Mouse (Mus musculus) midbrain, embryonic 15.5 days (tissue): Measurements from ENCODE around the gene Stat5a. TPM values are rescaled to one million over a fixed set of nuclear protein-coding genes. Genes with fewer than 3 reads are reported as not detected.
A peak's percentile ranks its signal among the peaks of the same experiment; 100 is the strongest.

Experiments used
- ATAC-seq: fragments of 200-750 bp; cut with Nextera tagmentation; replicated peaks from 2 replicates; pipeline ENCODE4 v1.8.0; 2017; ENCODE audit warnings: moderate TSS enrichment
- H3K27ac ChIP-seq: fragments of 300-500 bp; sonication (generic); 2 replicates; pipeline ENCODE4 v1.5.1; 2015; ENCODE audit warnings: mild to moderate bottlenecking, inconsistent platforms
- H3K27me3 ChIP-seq: fragments of 300-500 bp; sonication (generic); replicated peaks from 2 replicates; pipeline ENCODE4 v1.6.1; 2015; ENCODE audit warnings: inconsistent platforms
- H3K36me3 ChIP-seq: fragments of 300-500 bp; sonication (generic); replicated peaks from 2 replicates; pipeline ENCODE4 v1.6.1; 2015; ENCODE audit warnings: inconsistent platforms
- H3K4me1 ChIP-seq: fragments of 300-500 bp; sonication (generic); 2 replicates; pipeline ENCODE4 v1.6.1; 2015; ENCODE audit warnings: inconsistent platforms
- H3K4me2 ChIP-seq: fragments of 300-500 bp; sonication (generic); 2 replicates; pipeline ENCODE4 v1.6.1; 2015; ENCODE audit warnings: inconsistent platforms, mild to moderate bottlenecking, moderate library complexity
- H3K4me3 ChIP-seq: fragments of 300-500 bp; sonication (generic); 2 replicates; pipeline ENCODE4 v1.5.1; 2015; ENCODE audit warnings: mild to moderate bottlenecking, inconsistent platforms
- H3K9ac ChIP-seq: fragments of 300-500 bp; sonication (generic); 2 replicates; pipeline ENCODE4 v1.6.1; 2015; ENCODE audit warnings: mild to moderate bottlenecking, inconsistent platforms
- H3K9me3 ChIP-seq: fragments of 300-500 bp; sonication (generic); 2 replicates; pipeline ENCODE4 v1.6.1; 2016; ENCODE audit warnings: inconsistent platforms
- WGBS: fragments of 180-500 bp; shearing (Covaris S2); methylation state at CpG from one replicate; pipeline ENCODE4 v1.1.7; 2015; ENCODE audit warnings: mixed read lengths; 5-methylcytosine and 5-hydroxymethylcytosine counted together
- polyA plus RNA-seq: library from polyadenylated mRNA; unstranded; fragments of >200 nt; fragmentation: Nextera tagmentation; extraction: Ambion mirVana; gene quantifications from 2 replicates; pipeline ENCODE4 v1.2.1, GENCODE M21; 2015

Stat5a gene
- polyA plus RNA-seq, 1 experiment from 2014 or later, result 2.3 TPM

DNA sequence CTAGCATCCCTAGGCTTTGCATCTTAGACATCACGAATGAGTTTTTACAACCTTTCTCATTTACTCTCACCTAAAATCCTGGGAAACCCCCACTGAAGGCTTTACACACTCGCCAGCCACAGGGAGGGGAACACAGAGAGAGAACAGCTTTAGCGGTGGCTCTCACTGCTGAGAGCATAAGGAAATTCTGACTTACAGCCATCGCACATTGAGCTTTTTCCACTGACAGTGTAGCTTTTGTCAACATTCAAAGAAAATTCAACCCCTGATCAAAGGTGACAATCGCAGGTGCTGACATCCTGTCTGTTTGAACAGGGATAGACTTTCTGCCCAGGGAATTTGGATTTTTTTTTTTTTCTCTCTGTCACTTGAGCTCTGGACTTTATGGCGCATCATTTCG is 17.1 kb upstream of the Stat5a start:
- no peak for ATAC-seq
- whole genome bisulfite sequencing, result 81% methylated on average over 7 of the region's 7 CpGs

DNA sequence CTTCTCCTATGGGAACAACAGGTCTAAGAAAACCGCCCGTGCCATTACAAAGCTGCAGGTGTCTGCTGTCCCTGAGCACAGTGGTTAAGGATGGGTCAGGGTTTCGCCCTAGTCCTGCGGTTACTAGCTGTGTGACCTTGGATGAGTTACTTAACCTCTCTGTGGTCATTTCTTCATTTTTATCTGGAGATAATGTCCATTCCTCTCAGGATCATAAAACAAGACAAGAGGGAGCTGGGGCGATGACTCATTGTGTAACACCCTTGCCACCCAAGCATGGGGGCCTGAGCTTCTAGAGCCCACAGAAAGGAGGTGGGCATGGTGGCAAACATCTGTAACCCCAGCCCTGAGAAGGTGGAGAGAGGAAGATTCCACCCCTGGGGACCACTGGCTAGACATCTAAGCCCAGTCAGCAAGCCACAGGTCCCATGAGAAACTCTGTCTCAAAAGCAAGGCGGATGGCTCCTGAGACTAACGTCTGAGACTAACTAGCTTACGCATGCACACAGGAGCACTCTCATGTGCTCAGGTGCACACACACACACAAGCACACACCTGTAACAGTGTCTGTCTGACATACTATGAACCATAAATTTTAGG is 16.0 kb upstream of the Stat5a start:
- H3K9me3 ChIP-seq, result no peaks in the 10 kb centered on the region
- H3K4me3 ChIP-seq, result no peak overlapping the region
- no peak overlapping the region for H3K27ac ChIP-seq
- no peak for ATAC-seq
- no peak overlapping the region for H3K9ac ChIP-seq
- H3K4me1 ChIP-seq, result 0 out of 2 replicates have a peak, but pooled peaks cover 5% of the 10 kb centered on the region
- H3K36me3 ChIP-seq, result no peaks in the 10 kb centered on the region
- WGBS, result 93% methylated on average over 8 of the region's 8 CpGs
- H3K4me2 ChIP-seq, result no peak overlapping the region
- H3K27me3 ChIP-seq, result no peaks in the 10 kb centered on the region

More for the DNA sequence above, 17.1 kb upstream of the Stat5a start:
- Histone ChIP-seq H3K4me2 (no peak overlapping the region), H3K36me3 (no peaks in the 10 kb centered on the region), H3K9ac (no peak overlapping the region), H3K9me3 (no peaks in the 10 kb centered on the region), H3K4me3 (no peak overlapping the region), H3K27me3 (no peaks in the 10 kb centered on the region), H3K4me1 (no peaks in the 10 kb centered on the region), H3K27ac (no peak overlapping the region)

DNA sequence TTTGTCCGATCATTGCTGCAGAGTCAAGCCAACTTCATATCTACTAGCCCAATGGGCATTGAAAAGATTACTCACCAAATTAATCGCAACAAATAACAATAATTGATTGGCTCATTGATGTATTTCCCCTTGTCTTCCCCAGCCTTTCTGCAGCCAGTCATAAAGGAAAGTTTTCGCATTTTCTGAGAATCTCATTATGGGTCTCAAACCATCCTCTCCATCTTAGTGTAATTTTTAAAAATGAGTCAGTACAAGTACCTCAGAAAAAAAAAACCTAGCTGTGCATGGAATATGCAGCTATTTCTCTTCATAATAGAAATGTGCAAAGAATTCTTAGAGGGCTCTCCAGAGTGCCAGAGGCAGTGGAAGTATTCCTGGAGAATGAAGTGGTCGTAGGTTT is 15.0 kb upstream of the Stat5a start:
- no peaks in the 10 kb centered on the region for H3K9me3 ChIP-seq
- 89% methylated on average over 4 of the region's 4 CpGs for WGBS
- H3K9ac ChIP-seq, result no peak overlapping the region
- no peaks in the 10 kb centered on the region for H3K36me3 ChIP-seq
- H3K27me3 ChIP-seq, result no peaks in the 10 kb centered on the region
- no peak overlapping the region for H3K4me2 ChIP-seq
- no peak for ATAC-seq
- H3K4me1 ChIP-seq, result peaks cover 14% of the 10 kb centered on the region
- no peak overlapping the region for H3K27ac ChIP-seq
- H3K4me3 ChIP-seq, result no peak overlapping the region

DNA sequence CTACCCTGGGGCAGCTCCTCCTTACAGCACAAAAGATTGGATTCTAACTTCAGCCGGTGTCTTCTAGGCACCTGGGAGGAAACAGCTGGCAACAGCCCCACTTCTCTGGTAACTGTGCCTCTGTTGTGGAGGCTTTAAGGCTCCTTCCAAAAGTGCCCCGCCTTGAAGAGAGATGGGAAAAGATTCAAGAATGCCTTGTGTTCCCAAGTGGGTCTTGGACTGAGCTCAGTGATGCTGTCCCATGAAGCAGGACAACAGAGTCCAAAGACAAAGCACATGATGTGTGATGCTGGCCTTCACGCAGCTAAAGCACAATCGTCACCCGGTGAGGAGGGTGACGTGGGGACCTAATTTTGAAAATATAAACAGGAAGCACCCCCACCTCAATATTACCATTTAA is 13.4 kb upstream of the Stat5a start:
- no peaks in the 10 kb centered on the region for H3K27me3 ChIP-seq
- no peaks in the 10 kb centered on the region for H3K36me3 ChIP-seq
- no peak for ATAC-seq
- H3K4me1 ChIP-seq, result peaks cover 21% of the 10 kb centered on the region
- H3K4me2 ChIP-seq, result no peak overlapping the region
- H3K4me3 ChIP-seq, result no peak overlapping the region
- no peaks in the 10 kb centered on the region for H3K9me3 ChIP-seq
- H3K27ac ChIP-seq, result no peak overlapping the region
- H3K9ac ChIP-seq, result no peak overlapping the region
- 83% methylated on average over 6 of the region's 6 CpGs for WGBS

DNA sequence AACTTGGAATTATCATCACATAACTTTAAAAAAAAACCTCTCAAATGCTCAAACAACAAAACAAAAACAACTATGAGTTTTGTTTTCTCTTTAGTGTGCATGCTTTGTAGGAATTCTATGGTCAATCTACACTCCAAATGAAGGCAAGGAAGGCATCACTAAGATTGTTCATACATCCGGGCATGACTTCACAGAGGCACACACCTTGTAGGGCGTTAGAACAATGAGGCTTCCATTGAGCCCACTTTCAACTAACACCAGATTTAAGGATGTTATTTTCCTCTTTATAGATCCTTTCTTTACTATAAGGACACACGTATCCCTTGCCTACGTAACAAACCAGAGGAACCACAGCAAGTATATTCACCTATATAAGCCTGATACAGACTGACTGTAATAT is 11.6 kb upstream of the Stat5a start:
- H3K36me3 ChIP-seq, result no peaks in the 10 kb centered on the region

DNA sequence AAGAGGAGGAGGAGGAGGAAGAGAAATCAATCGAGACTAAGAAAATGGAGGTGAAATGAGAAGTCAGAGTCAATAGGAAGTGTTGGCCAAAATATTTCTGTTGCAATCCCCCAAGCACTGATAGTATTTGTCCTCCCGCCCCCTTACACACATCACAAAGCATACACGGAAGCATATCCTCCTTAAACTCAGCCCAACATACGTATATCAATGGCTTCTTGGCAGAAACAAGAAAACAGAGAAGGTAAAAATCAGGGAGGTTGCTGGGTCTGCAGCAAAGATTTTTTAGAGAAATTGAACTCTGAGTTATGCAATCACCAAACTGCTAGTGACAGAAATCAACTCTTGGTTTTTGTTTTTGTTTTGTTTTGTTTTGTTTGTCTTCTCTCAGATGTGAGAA is 11.1 kb upstream of the Stat5a start:
- H3K9me3 ChIP-seq, result no peaks in the 10 kb centered on the region
- no peak overlapping the region for H3K4me2 ChIP-seq
- WGBS, result 84% methylated on average over 4 of the region's 4 CpGs
- peaks cover 28% of the 10 kb centered on the region for H3K4me1 ChIP-seq
- H3K36me3 ChIP-seq, result no peaks in the 10 kb centered on the region
- no peak overlapping the region for H3K27ac ChIP-seq
- no peak overlapping the region for H3K4me3 ChIP-seq
- H3K27me3 ChIP-seq, result 0 out of 2 replicates have a peak, but pooled peaks cover 2% of the 10 kb centered on the region
- ATAC-seq, result no peak
- no peak overlapping the region for H3K9ac ChIP-seq

More for the DNA sequence above, 11.6 kb upstream of the Stat5a start:
- no peak for ATAC-seq
- WGBS, result 92% methylated on average over 4 of the region's 4 CpGs
- H3K9me3 ChIP-seq, result no peaks in the 10 kb centered on the region
- H3K27me3 ChIP-seq, result no peaks in the 10 kb centered on the region
- peaks cover 28% of the 10 kb centered on the region for H3K4me1 ChIP-seq
- H3K9ac ChIP-seq, result no peak overlapping the region
- no peak overlapping the region for H3K4me3 ChIP-seq
- no peak overlapping the region for H3K27ac ChIP-seq
- H3K4me2 ChIP-seq, result no peak overlapping the region

DNA sequence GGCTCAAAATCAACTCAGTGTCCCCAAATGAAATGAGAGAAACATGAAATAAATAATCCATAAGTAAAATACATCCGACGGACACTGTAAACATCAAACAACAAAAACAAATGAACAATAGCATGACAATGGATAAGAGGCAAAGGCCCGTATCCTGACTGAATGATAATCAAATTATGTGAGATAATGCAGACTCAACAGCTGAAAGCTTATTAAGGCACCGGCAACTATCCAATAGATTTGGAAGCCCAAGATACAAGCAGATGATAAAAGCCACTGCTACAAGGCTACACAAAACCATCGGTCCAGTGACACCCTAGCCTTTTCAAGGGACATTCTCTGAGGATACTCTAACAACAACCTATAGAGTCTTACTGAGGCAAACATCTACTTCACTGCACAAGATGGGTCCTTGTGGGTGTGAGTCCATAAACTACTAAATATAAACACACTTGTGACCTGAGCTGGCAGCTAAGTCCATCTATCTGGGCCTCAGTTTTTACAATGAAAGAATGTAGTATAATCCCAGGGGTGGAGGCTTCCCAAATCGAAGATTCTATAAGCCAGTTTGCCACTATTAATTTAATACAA is 10.3 kb upstream of the Stat5a start:
- H3K9ac ChIP-seq, result peak overlapping the region; percentile 80; the same call in 1 of the 2 replicates
- H3K4me3 ChIP-seq, result peak overlapping the region; percentile 64
- 0 out of 2 replicates have a peak, but pooled peaks cover 5% of the 10 kb centered on the region for H3K27me3 ChIP-seq
- WGBS, result 50% methylated on average over 6 of the region's 6 CpGs
- ATAC-seq, result no peak
- H3K4me1 ChIP-seq, result peaks cover 28% of the 10 kb centered on the region
- peak overlapping the region; percentile 73 for H3K4me2 ChIP-seq
- no peaks in the 10 kb centered on the region for H3K36me3 ChIP-seq
- H3K9me3 ChIP-seq, result no peaks in the 10 kb centered on the region
- H3K27ac ChIP-seq, result no peak overlapping the region

DNA sequence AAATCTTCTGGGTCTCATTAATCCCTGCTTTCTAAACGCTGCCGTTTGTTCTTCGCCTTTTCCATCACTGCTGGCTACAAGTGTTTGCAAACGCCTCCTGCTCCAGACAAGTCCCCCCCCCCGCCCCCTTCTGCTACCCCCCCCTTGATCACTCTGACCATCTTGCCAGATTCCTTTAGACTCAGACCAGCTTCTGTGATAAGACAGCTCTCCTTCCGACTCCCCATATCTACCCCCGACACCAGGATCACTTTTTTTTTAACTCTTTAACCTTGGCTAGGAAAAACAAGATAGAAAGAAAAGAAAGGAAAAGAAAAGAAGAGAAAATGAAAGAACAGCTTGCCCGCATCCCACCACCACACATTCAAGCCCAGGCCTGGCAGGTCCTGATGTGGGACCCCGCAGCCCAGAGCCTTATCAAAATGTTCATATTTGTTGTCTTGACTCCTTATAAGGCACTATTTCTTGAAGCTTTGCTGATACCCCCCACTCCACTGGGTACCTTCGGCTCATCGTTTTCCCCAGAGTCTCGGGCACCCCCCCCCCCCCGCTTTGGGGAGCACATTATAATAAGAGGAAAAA is 9.6 kb upstream of the Stat5a start:
- H3K27ac ChIP-seq, result peak overlapping the region; percentile 76
- H3K4me2 ChIP-seq, result peak overlapping the region; percentile 73
- H3K9me3 ChIP-seq, result no peaks in the 10 kb centered on the region
- ATAC-seq, result no peak
- no peaks in the 10 kb centered on the region for H3K36me3 ChIP-seq
- 0 out of 2 replicates have a peak, but pooled peaks cover 5% of the 10 kb centered on the region for H3K27me3 ChIP-seq
- H3K4me3 ChIP-seq, result peak overlapping the region; percentile 64
- H3K9ac ChIP-seq, result peak overlapping the region; percentile 80
- H3K4me1 ChIP-seq, result peaks cover 28% of the 10 kb centered on the region
- 4% methylated on average over 13 of the region's 13 CpGs for WGBS

DNA sequence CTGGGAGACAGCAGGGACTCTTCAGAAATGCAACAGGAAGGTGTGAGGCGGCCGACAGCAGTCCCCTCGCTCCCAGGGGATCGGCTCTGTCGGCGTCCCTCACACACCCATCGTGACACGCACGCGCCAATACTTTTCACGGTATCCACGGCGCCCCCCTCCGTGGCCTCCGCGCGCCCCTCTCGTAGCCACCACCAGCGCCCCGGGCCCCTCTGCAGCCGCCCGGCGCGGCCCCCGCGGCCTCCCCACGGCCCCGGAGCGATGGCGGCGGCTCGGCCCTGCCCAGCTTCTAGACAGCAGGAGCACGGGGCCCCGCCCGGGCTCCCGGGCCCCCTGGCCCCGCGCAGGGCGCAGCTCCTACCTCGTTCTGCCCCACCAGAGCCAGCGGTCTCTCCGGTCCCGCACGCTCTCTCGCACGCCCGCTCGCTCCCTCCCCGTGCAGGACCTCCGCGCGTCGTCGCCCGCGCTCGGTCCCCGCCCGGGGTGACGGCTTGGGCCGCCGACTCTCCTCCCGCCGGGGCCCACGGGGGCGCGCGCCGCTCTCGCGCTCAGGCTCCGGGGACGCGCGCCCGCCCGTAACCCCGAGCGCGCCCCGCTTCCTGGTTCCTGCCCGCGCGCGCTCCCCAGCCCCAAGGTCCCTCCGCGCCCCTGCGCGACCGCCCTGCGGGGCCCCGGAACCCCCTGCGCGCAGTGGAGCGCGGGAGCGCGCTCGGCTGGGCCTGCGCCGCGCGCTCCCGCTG is 8.9 kb upstream of the Stat5a start, which contains the start of gene Stat5b:
Gene Stat5b, minus strand, starts transcription at position 687 of the 740 bp plus-strand sequence.
- Histone ChIP-seq H3K9me3 (no peaks in the 10 kb centered on the region), H3K9ac (peak within 1 kb of the TSS; percentile 80), H3K4me1 (peaks cover 28% of the 10 kb centered on the region), H3K27ac (peak within 1 kb of the TSS; percentile 76), H3K36me3 (no peaks in the 10 kb centered on the region), H3K4me2 (peak within 1 kb of the TSS; percentile 73), H3K4me3 (peak within 1 kb of the TSS; percentile 64), H3K27me3 (0 out of 2 replicates have a peak, but pooled peaks cover 5% of the 10 kb centered on the region)
- ATAC-seq, result peak; percentile 89
- under 1% methylated on average over 100 of the region's 104 CpGs for WGBS

DNA sequence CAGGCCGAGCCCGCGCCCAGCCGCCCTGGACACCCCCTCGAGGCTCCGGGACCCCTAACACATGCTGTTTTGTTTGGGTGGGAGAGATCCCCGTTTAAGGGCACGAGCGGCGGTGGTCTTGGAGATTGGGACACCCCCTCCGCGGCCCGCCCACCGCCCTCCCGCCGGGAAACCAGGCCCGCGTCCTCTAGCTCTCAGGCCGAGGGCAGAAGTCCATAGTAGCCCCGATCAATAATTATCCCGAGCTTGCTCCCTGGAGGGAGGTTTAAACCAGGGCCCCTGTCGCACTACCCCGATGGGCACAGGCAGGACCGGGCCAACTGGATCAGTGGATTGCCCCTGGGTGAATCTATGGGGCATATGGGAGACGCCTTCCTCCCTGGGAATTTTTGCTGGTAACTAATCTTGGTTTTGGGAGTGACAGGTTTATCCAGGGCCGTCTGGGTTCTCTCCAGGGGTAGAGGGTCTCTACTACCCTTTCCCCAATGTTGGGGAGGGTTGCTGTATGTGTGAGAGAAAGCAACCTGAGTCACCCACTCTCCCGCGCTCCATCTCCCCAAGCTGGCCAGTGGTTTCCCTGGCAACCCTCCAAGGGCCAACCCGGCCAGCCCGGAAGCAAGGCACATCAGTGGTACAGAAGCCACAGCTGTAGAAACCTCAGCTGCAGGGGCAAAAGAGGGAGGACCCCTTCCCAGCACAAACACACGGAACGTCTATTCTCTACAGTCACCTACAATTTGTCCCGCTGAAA is 8.2 kb upstream of the Stat5a start:
- no peaks in the 10 kb centered on the region for H3K36me3 ChIP-seq
- H3K4me3 ChIP-seq, result peak overlapping the region; percentile 64
- H3K27ac ChIP-seq, result peak overlapping the region; percentile 76
- H3K9ac ChIP-seq, result peak overlapping the region; percentile 80
- peaks cover 28% of the 10 kb centered on the region for H3K4me1 ChIP-seq
- ATAC-seq, result peak; percentile 71
- H3K4me2 ChIP-seq, result peak overlapping the region; percentile 73
- WGBS, result under 1% methylated on average over 33 of the region's 33 CpGs
- 0 out of 2 replicates have a peak, but pooled peaks cover 5% of the 10 kb centered on the region for H3K27me3 ChIP-seq
- no peaks in the 10 kb centered on the region for H3K9me3 ChIP-seq

DNA sequence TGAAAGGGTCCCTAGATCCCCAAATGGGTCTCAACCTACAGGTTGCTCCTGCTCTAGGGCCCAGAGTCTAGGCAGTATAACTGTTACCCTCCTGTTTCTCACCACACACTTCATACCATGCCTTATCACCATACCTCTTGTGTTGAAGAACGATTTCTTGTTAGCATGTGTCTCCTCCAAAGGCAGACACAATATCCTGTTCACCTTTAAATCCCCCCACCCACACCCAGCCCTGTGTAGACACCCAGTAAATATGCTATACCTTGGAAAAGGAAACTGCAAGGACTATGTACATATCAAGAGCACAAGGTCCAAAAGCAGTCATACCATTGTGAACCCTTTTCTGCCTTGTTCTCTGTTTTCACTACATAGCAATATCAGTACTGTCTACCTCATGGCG is 7.1 kb upstream of the Stat5a start:
- H3K4me2 ChIP-seq, result no peak overlapping the region
- H3K27me3 ChIP-seq, result 0 out of 2 replicates have a peak, but pooled peaks cover 5% of the 10 kb centered on the region
- H3K27ac ChIP-seq, result no peak overlapping the region
- no peak for ATAC-seq
- H3K4me1 ChIP-seq, result peaks cover 28% of the 10 kb centered on the region
- H3K4me3 ChIP-seq, result no peak overlapping the region
- no peak overlapping the region for H3K9ac ChIP-seq
- H3K36me3 ChIP-seq, result no peaks in the 10 kb centered on the region
- H3K9me3 ChIP-seq, result no peaks in the 10 kb centered on the region
- WGBS, result 93% methylated on average over 2 of the region's 2 CpGs
